Mouse (Mus musculus): Measurements from ENCODE around the gene Car3. TPM values are rescaled to one million over a fixed set of nuclear protein-coding genes. Genes with fewer than 3 reads are reported as not detected.

The Car3 gene
- total and polyA plus RNA-seq, 3 experiments, result 1.7 to 4.9 TPM; not detected in 1

- TF ChIP-seq TCF12 (IDR thresholded peaks at IDR 0.05; ENCODE audit: low read depth, low read length) (peak; percentile 91), TBP (IDR thresholded peaks at IDR 0.05; ENCODE audit: low read depth, low read length) (no peak), HCFC1 (IDR thresholded peaks at IDR 0.05; ENCODE audit: low read depth, low read length) (no peak), USF1 (IDR thresholded peaks at IDR 0.05; ENCODE audit: low read depth, low read length) (no peak), POLR2AphosphoS5 (IDR thresholded peaks at IDR 0.05; ENCODE audit: borderline replicate concordance, low read depth, low read length) (no peak), GATA1 (IDR thresholded peaks at IDR 0.05; ENCODE audit: low read depth, low read length) (peak; percentile 71), ETS1 (IDR thresholded peaks at IDR 0.05; ENCODE audit: low read depth, low read length) (peak; percentile 92), ZNF384 (IDR thresholded peaks at IDR 0.05; ENCODE audit: low read depth, low read length) (0 out of 2 replicates have a peak, but pooled peaks have one; percentile 26), POLR2AphosphoS2 (IDR thresholded peaks at IDR 0.05; ENCODE audit: low read length) (no peak), SIN3A (IDR thresholded peaks at IDR 0.05; ENCODE audit: low read length) (peak; percentile 45; the same call in 1 of the 2 replicates), MAX (IDR thresholded peaks at IDR 0.05; ENCODE audit: low read length) (no peak), EP300 (IDR thresholded peaks at IDR 0.05; ENCODE audit: low read depth in 1 of 2, low read length in 2 of 2) (peak; percentile 84 to 87), ELF1 (IDR thresholded peaks at IDR 0.05; ENCODE audit: low read depth, low read length) (peak; percentile 64; the same call in 1 of the 2 replicates), TAL1 (IDR thresholded peaks at IDR 0.05; ENCODE audit: low read length) (peak; percentile 82), BHLHE40 (IDR thresholded peaks at IDR 0.05; ENCODE audit: borderline replicate concordance, low read depth, low read length) (peak; percentile 61; the same call in 1 of the 2 replicates), USF2 (IDR thresholded peaks at IDR 0.05; ENCODE audit: borderline replicate concordance in 1 of 2, insufficient read depth in 1 of 2, low read depth in 1 of 2, low read length in 2 of 2) (no peak), RCOR1 (IDR thresholded peaks at IDR 0.05; ENCODE audit: low read depth, low read length) (peak; percentile 70), POLR2A (IDR thresholded peaks at IDR 0.05; ENCODE audit: control insufficient read depth in 1 of 2, insufficient read depth in 1 of 2, low read depth in 1 of 2, low read length in 2 of 2, poor library complexity in 1 of 2) (no peak), CHD1 (IDR thresholded peaks at IDR 0.05; ENCODE audit: low read depth, low read length) (no peak), MEF2A (IDR thresholded peaks at IDR 0.05; ENCODE audit: extremely low read depth, insufficient replicate concordance, low read depth, low read length, poor library complexity, severe bottlenecking) (peak; percentile 97), MAFK (IDR thresholded peaks at IDR 0.05; ENCODE audit: borderline replicate concordance, low read depth, low read length) (0 out of 2 replicates have a peak, but pooled peaks have one; percentile 25), CHD2 (IDR thresholded peaks at IDR 0.05; ENCODE audit: low read length) (no peak)
- H3K9me3 ChIP-seq (replicated peaks; ENCODE audit: insufficient read depth, low read length), result no peaks in the 10 kb centered on the region
Measured at GRCm38 (mm10) chr3:14915355-14915754, 52.0 kb downstream of the Car3 start.

More at GRCm38 (mm10) chr3:14915355-14915754, 52.0 kb downstream of the Car3 start:
- Histone ChIP-seq H3K27me3 (ENCODE audit: control insufficient read depth in 1 of 2, insufficient read depth in 2 of 2, low read length in 2 of 2) (no peaks in the 10 kb centered on the region), H3K9ac (ENCODE audit: control insufficient read depth, low read depth, low read length, poor library complexity, severe bottlenecking) (no peak overlapping the region), H3K36me3 (ENCODE audit: control insufficient read depth in 1 of 2, insufficient read depth in 2 of 2, low read length in 2 of 2) (peaks cover 0 to 9% of the 10 kb centered on the region in 2 experiments; a peak in 2 of 4 replicates), H3K27ac (ENCODE audit: control insufficient read depth, low read depth, low read length) (no peak overlapping the region; the same call in 1 of the 2 replicates), H3K79me2 (ENCODE audit: control insufficient read depth, insufficient read depth, low read length, poor library complexity) (no peaks in the 10 kb centered on the region), H3K4me3 (ENCODE audit: control insufficient read depth in 1 of 2, insufficient read depth in 1 of 2, low read depth in 2 of 2, low read length in 2 of 2) (no peak overlapping the region), H3K4me1 (ENCODE audit: control insufficient read depth in 1 of 2, insufficient read depth in 2 of 2, low read length in 2 of 2) (peaks cover 5 to 7% of the 10 kb centered on the region in 2 experiments)
- peak; percentile 82 for DNase-seq (ENCODE audit: low read depth, low spot score)

Measured in MEL (cell line).